8 mouse cellular contexts compared by ENCODE assay signal in genomic region chr15:88837977-88838376, GRCm38 (mm10). TPM values are rescaled to one million over a fixed set of nuclear protein-coding genes. Genes with fewer than 3 reads are reported as not detected.
DNase-seq lines count a peak whose midpoint lies in the region; ATAC-seq and TF ChIP-seq lines count a peak whose summit lies in the region.

No protein-coding gene starts in this region.

- peak overlapping the region; percentile 79 for H3K4me3 ChIP-seq in E14TG2a.4 (replicated peaks; ENCODE audit: low read length)
- H3K4me3 ChIP-seq in bone marrow macrophage, adult 2 months (ENCODE audit: insufficient read depth, low read length): peak overlapping the region; percentile 0; the same call in 1 of the 2 replicates
- H3K4me3 ChIP-seq in heart, embryonic 14.5 days (ENCODE audit: control insufficient read depth in 1 of 2, insufficient read depth in 1 of 2, low read depth in 1 of 2, low read length in 2 of 2): peak overlapping the region; percentile 44 to 56; a peak in 3 of 4 replicates
- H3K4me3 ChIP-seq in midbrain, embryonic 11.5 days (ENCODE audit: low read depth, low read length): peak overlapping the region; percentile 41
- no peak overlapping the region for H3K4me3 ChIP-seq in cerebellum, adult 2 months (replicated peaks; ENCODE audit: insufficient read depth, low read depth, low read length)

- peaks cover 23% of the 10 kb centered on the region for H3K36me3 ChIP-seq in E14TG2a.4 (ENCODE audit: insufficient read depth, low read length)
- H3K36me3 ChIP-seq in heart, embryonic 14.5 days (ENCODE audit: control insufficient read depth, insufficient read depth, low read length): no peaks in the 10 kb centered on the region
- no peaks in the 10 kb centered on the region for H3K36me3 ChIP-seq in midbrain, embryonic 11.5 days (ENCODE audit: control insufficient read depth, insufficient read depth, low read length)

- H3K4me1 ChIP-seq in E14TG2a.4 (replicated peaks; ENCODE audit: low read depth, low read length): peaks cover 69% of the 10 kb centered on the region
- peaks cover 3% of the 10 kb centered on the region; the same call in 1 of the 2 replicates for H3K4me1 ChIP-seq in bone marrow macrophage, adult 2 months (ENCODE audit: control insufficient read depth, insufficient read depth, low read length)
- peaks cover 33 to 34% of the 10 kb centered on the region in 2 experiments for H3K4me1 ChIP-seq in heart, embryonic 14.5 days (ENCODE audit: control insufficient read depth in 2 of 2, insufficient read depth in 2 of 2, low read length in 2 of 2)
- H3K4me1 ChIP-seq in midbrain, embryonic 11.5 days (ENCODE audit: control insufficient read depth, insufficient read depth, low read length): peaks cover 4% of the 10 kb centered on the region; the same call in 1 of the 2 replicates
- H3K4me1 ChIP-seq in cerebellum, adult 2 months (ENCODE audit: control insufficient read depth, insufficient read depth, low read length): peaks cover 43% of the 10 kb centered on the region

- ATAC-seq in heart, embryonic 14.5 days (ENCODE audit: insufficient number of reproducible peaks, insufficient read depth, low FRiP score, low read depth): no peak
- ATAC-seq in midbrain, embryonic 11.5 days (ENCODE audit: low FRiP score): no peak

- no peak for TF ChIP-seq POLR2A in bone marrow macrophage, adult 2 months (IDR thresholded peaks at IDR 0.05; ENCODE audit: borderline replicate concordance, low read depth, low read length)
- no peak for TF ChIP-seq POLR2A in cerebellum, adult 2 months (IDR thresholded peaks at IDR 0.05; ENCODE audit: borderline replicate concordance, insufficient read depth, low read length)

- H3K27ac ChIP-seq in bone marrow macrophage, adult 2 months (ENCODE audit: insufficient read depth, low read depth, low read length): no peak overlapping the region
- H3K27ac ChIP-seq in heart, embryonic 14.5 days (replicated peaks in 1 of 2; ENCODE audit: control insufficient read depth in 1 of 2, insufficient read depth in 1 of 2, low read depth in 2 of 2, low read length in 2 of 2): peak overlapping the region; percentile 42 to 84
- no peak overlapping the region for H3K27ac ChIP-seq in midbrain, embryonic 11.5 days (ENCODE audit: low read depth, low read length)
- no peak overlapping the region for H3K27ac ChIP-seq in cerebellum, adult 2 months (ENCODE audit: insufficient read depth, low read length)

- WGBS in heart, embryonic 14.5 days: under 1% methylated on average over 11 of the region's 11 CpGs
- 3% methylated on average over 11 of the region's 11 CpGs for WGBS in midbrain, embryonic 11.5 days
- WGBS in cerebellum, adult 2 months: 24% methylated on average over 11 of the region's 11 CpGs

- H3K9ac ChIP-seq in heart, embryonic 14.5 days (ENCODE audit: low read length): peak overlapping the region; percentile 72
- H3K9ac ChIP-seq in midbrain, embryonic 11.5 days (ENCODE audit: low read length): peak overlapping the region; percentile 59

- TF ChIP-seq CTCF in E14TG2a.4 (conservative IDR thresholded peaks at IDR 0.05; ENCODE audit: low read length): no peak
- no peak for TF ChIP-seq CTCF in bone marrow macrophage, adult 2 months (IDR thresholded peaks at IDR 0.05; ENCODE audit: low read depth, low read length)
- TF ChIP-seq CTCF in cerebellum, adult 2 months (IDR thresholded peaks at IDR 0.05; ENCODE audit: borderline replicate concordance, insufficient read depth, low read depth, low read length): no peak

- H3K9me3 ChIP-seq in E14TG2a.4 (ENCODE audit: low read length): no peaks in the 10 kb centered on the region
- no peaks in the 10 kb centered on the region for H3K9me3 ChIP-seq in heart, embryonic 14.5 days (ENCODE audit: control insufficient read depth, low read length)
- no peaks in the 10 kb centered on the region for H3K9me3 ChIP-seq in midbrain, embryonic 11.5 days (ENCODE audit: control insufficient read depth, low read length)

- H3K4me2 ChIP-seq in heart, embryonic 14.5 days (ENCODE audit: low read length): peak overlapping the region; percentile 86
- peak overlapping the region; percentile 50 for H3K4me2 ChIP-seq in midbrain, embryonic 11.5 days

- DNase-seq in kidney, postnatal 25 days: peak; percentile 74 to 83
- peak; percentile 88 for DNase-seq in midbrain, embryonic 11.5 days (ENCODE audit: low spot score, missing footprints)
- no peak for DNase-seq in testis, postnatal 10 days (ENCODE audit: low spot score)
- DNase-seq in cerebellum, adult 2 months: no peak
- no peak for DNase-seq in left cerebral cortex, adult 9 months (ENCODE audit: low spot score in 2 of 2)

- no peaks in the 10 kb centered on the region for H3K27me3 ChIP-seq in E14TG2a.4 (ENCODE audit: insufficient read depth, low read length)
- H3K27me3 ChIP-seq in heart, embryonic 14.5 days (ENCODE audit: control insufficient read depth, insufficient read depth, low read length): no peaks in the 10 kb centered on the region
- H3K27me3 ChIP-seq in midbrain, embryonic 11.5 days (ENCODE audit: control insufficient read depth, insufficient read depth, low read length): no peaks in the 10 kb centered on the region
- H3K27me3 ChIP-seq in cerebellum, adult 2 months (ENCODE audit: control insufficient read depth, insufficient read depth, low read length): no peaks in the 10 kb centered on the region

RNA-seq across cellular contexts. Expression of gene Creld2, which starts 18.5 kb away (rescaled TPM):
- 23.0 and 24.4 TPM in 2 replicates for polyA plus RNA-seq in bone marrow macrophage, adult 2 months (2012; ENCODE audit: insufficient read depth, insufficient read length, missing spikeins)
- polyA plus RNA-seq in heart, embryonic 14.5 days (2014; fragmentation: Nextera tagmentation; extraction: Ambion mirVana): 46.3 and 53.1 TPM in 2 replicates
- polyA plus RNA-seq in midbrain, embryonic 11.5 days (2014; fragmentation: Nextera tagmentation; extraction: Ambion mirVana): 72.5 and 81.7 TPM in 2 replicates
- polyA plus RNA-seq in cerebellum, adult 2 months (2012; rRNA removed): 28.6 and 32.0 TPM in 2 replicates

RNA-seq across cellular contexts. Expression of gene Alg12, which starts 18.9 kb away (rescaled TPM):
- 10.2 and 10.3 TPM in 2 replicates for polyA plus RNA-seq in bone marrow macrophage, adult 2 months (2012; ENCODE audit: insufficient read depth, insufficient read length, missing spikeins)
- 9.9 and 10.9 TPM in 2 replicates for polyA plus RNA-seq in heart, embryonic 14.5 days (2014; fragmentation: Nextera tagmentation; extraction: Ambion mirVana)
- 10.8 and 11.0 TPM in 2 replicates for polyA plus RNA-seq in midbrain, embryonic 11.5 days (2014; fragmentation: Nextera tagmentation; extraction: Ambion mirVana)
- polyA plus RNA-seq in cerebellum, adult 2 months (2012; rRNA removed): 17.3 and 18.5 TPM in 2 replicates

RNA-seq across cellular contexts. Expression of gene Pim3, which starts 24.0 kb away (rescaled TPM):
- 9.2 and 9.9 TPM in 2 replicates for polyA plus RNA-seq in bone marrow macrophage, adult 2 months (2012; ENCODE audit: insufficient read depth, insufficient read length, missing spikeins)
- 42.3 and 47.1 TPM in 2 replicates for polyA plus RNA-seq in heart, embryonic 14.5 days (2014; fragmentation: Nextera tagmentation; extraction: Ambion mirVana)
- 30.1 and 30.5 TPM in 2 replicates for polyA plus RNA-seq in midbrain, embryonic 11.5 days (2014; fragmentation: Nextera tagmentation; extraction: Ambion mirVana)
- polyA plus RNA-seq in cerebellum, adult 2 months (2012; rRNA removed): 23.4 and 24.2 TPM in 2 replicates

Comparison
In these comparisons a context has a peak if more than half of its experiments do, and no peak if none do; other contexts are left out.
1. H3K27ac ChIP-seq: peak in heart, embryonic 14.5 days (2 of 2); none in bone marrow macrophage, adult 2 months (single experiment), midbrain, embryonic 11.5 days (single experiment) and cerebellum, adult 2 months (single experiment).
2. DNase-seq: peak in kidney, postnatal 25 days (2 of 2) and midbrain, embryonic 11.5 days (single experiment); none in testis, postnatal 10 days (single experiment), cerebellum, adult 2 months (0 of 2) and left cerebral cortex, adult 9 months (0 of 2).